Mouse (Mus musculus) kidney, adult 18-20 months (tissue): ENCODE results near the gene Pick1.

Experiments
- DNase-seq: peaks from one replicate; pipeline ENCODE4 v3.0.0; 2021

Pick1 gene

GRCm38 (mm10) chr15:79271124-79271746, 42.3 kb downstream of the Pick1 start:
- DNase-seq: no peak

- no peak for DNase-seq
Measured at GRCm38 (mm10) chr15:79273020-79273419, 44.0 kb downstream of the Pick1 start.

- no peak for DNase-seq
Measured at GRCm38 (mm10) chr15:79277728-79278127, 48.8 kb downstream of the Pick1 start.

- peak; percentile 43 for DNase-seq
Measured at GRCm38 (mm10) chr15:79280209-79280608, 51.2 kb downstream of the Pick1 start.

- no peak for DNase-seq
Measured at GRCm38 (mm10) chr15:79280850-79281249, 51.9 kb downstream of the Pick1 start.

GRCm38 (mm10) chr15:79281389-79281788, 52.4 kb downstream of the Pick1 start:
- no peak for DNase-seq

- DNase-seq: no peak
Measured at GRCm38 (mm10) chr15:79282434-79282833, 53.5 kb downstream of the Pick1 start.

- DNase-seq: peak; percentile 57
Measured at GRCm38 (mm10) chr15:79283371-79283770, 54.4 kb downstream of the Pick1 start.

GRCm38 (mm10) chr15:79285399-79285798, 56.4 kb downstream of the Pick1 start, which contains the start of gene Baiap2l2:
Gene Baiap2l2 (minus strand): TSS chr15:79285537.
- DNase-seq: peak; percentile 82

GRCm38 (mm10) chr15:79286141-79286540, 57.2 kb downstream of the Pick1 start:
- DNase-seq: peak; percentile 61

- DNase-seq: peak; percentile 28
Measured at GRCm38 (mm10) chr15:79287091-79287490, 58.1 kb downstream of the Pick1 start.

- no peak for DNase-seq
Measured at GRCm38 (mm10) chr15:79288387-79288786, 59.4 kb downstream of the Pick1 start.

- no peak for DNase-seq
Measured at GRCm38 (mm10) chr15:79289441-79289840, 60.5 kb downstream of the Pick1 start.

- no peak for DNase-seq
Measured at GRCm38 (mm10) chr15:79290340-79290739, 61.4 kb downstream of the Pick1 start.

GRCm38 (mm10) chr15:79292779-79293178, 63.8 kb downstream of the Pick1 start:
- no peak for DNase-seq

GRCm38 (mm10) chr15:79298553-79298952, 69.6 kb downstream of the Pick1 start:
- DNase-seq: no peak
